Mouse (Mus musculus) c-Kit-negative CD71-positive TER-119-positive erythroid progenitor cells, embryonic 14.5 days (primary cell): Measurements from ENCODE around the gene Cenpn.

Experiments used
- DNase-seq: peaks from one replicate; pipeline ENCODE4 v3.0.0-alpha.2; 2013; ENCODE audit warnings: low read depth, low spot score

The Cenpn gene

DNA sequence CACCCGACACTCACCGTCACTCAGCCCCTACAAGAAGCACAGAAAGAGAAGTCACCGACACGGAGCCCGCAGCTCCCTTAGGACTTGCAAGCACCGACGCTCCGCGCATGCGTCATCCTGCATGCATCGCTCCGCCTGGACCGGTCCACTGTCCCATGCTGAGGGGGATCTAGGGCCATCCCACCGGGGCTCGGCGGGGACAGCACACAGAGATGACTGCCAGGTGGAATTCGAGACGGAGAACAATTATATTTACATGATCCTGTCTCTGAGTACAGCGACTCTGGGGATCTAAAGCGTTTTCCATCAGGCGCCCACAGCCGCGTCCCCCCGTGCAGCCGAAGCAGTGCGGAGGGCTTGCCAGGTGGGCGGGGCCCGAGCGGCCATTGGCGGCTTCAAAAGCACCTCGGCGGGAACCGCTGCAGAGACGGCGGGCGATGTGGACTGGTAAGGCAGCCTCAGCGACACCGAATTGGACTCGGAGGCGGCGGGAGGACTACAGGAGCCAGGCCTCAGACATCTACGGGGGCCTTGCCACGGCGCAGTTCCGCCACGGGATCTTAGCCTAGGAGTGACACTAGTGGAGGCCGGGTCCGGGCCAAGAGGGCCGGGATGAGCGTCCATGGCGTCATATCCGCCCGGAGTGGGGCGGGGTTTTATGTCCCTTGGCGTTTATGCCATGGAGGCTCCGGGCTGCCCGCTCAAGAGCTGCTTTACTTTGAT, at the start of gene Cenpn, which contains the start of gene Cmc2:
Gene Cenpn (plus strand): TSS at position 394 of the 723 bp plus-strand sequence.
Gene Cmc2 (minus strand): TSS at position 119 of the 723 bp plus-strand sequence.
- DNase-seq: peak; percentile 95

DNA sequence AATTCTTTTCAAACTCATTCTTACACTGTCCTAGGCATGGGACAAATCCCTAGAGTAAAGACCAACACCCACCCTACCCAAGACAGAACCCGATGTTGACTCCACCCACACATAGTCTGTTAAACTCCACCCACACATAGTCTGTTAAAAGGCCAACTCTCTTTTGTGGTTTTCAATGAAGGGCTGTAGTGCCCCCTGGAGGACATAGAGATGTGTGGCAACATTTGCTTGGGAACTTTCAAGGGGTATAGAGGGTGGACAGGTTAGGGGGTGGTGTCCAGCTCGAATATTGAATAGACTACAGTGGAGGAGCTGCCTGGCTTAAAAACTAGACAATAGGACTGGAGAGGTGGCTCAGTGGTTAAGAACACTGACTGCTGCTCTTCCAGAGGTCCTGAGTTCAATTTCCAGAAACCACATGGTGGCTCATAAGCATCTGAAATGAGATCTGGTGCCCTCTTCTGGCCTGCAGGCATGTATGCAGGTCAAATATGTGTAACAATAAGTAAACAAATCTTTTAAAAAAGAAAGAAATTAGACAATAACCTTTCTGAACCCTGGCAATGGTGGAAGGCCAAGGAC, 48.7 kb upstream of the Cenpn start:
- no peak for DNase-seq

DNA sequence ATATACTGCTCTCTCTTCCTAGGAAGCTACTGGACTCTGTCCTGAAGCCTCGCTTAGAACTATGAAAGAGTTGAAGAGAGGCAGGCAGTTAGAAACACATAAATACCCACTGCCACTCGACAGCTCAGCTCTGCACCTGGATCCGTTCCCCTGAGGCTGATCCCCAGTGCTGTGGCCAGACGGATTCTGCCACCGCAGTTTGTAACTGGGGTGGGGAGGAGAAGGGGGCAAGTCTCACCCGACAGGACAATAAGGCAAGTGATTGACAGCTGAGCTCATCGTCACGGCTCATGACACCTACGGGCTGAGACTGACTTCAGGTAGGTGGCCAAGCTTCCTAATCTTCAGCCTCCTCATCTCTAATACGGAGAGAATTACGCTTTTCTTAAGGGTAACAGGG, 47.9 kb upstream of the Cenpn start:
- no peak for DNase-seq

DNA sequence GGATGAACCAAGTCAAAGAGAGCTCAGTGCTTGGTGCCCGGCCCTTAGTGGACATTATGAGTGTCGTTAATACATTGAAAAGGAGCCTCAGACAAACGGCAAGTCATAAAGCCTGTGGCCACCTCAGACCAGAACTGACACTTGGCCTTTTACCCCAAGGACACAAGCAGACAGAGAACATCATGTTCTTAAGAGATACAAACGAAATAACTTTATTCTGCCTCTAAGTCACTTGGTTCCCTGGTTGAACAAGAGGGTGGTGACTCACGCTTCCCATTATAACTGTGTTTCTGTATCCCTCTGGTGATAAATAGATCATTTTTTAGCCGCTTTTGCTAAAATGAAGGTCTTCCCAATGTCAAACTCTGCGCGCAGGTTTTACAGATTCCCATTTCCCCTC, 47.5 kb upstream of the Cenpn start:
- DNase-seq: no peak

DNA sequence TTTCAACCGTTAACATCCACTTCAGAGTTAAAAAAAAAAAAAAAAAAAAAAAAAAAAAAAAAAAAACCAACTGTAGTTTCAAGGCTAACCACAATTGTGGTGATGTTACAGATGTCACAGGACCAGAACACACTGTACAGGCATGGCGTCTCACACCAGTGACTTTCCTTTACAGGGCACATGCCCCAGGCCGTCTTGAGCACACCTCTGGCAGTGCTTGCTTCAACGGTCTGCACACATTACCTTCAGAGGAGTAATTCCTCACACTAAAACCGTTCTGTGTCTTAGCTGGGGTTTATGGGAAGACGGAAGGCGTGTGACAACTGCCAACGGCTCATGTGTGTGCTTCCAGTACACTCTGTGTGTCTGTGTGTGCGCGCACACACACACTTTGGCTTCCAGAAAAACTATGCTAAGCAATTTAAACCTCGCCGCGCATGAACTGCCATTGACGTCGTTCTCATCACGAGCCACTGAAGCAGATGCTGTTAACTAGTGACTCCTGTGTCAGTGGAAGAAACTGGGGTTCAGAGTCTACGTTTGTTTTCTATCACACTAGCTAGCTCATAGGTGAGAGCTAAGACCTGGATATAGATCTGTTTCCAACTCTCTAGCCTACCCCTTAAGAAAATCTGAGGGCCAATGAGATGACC, 45.6 kb upstream of the Cenpn start:
- no peak for DNase-seq

DNA sequence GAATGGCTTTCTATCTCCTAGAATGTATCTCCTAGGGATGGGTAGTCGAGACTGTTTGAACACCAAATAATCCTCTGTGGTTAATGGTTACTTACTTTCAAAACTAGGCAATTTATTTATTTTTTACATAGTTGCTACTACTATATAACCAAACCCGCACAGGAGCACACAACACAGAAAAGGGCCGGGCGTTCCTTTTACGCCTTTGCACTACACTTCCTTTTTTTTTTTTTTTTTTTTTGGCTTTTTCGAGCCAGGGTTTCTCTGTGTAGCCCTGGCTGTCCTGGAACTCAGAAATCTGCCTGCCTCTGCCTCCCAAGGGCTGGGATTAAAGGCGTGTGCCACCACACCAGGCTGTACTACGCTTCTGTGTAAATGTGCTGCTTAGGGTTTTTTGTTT, 40.1 kb upstream of the Cenpn start:
- no peak for DNase-seq

DNA sequence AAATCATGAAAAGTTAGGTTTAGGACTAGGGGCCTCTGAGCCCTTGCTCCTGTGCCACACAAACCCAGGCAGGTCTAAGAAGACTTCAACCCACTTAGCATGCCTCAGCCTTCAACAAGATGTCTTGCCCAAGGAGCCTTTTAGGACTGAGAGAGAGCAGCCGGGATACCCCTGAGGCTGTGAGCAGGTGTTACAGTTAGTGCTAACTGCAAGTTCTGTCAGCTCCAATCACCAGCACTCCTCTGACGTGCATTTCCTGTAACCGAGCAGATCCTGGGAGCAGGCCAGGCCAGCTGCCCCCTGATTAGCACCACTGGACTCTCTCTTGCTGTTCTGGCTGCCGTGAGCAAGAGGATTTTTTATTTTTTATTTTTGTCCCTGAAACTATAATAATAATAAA, 33.7 kb upstream of the Cenpn start:
- no peak for DNase-seq

DNA sequence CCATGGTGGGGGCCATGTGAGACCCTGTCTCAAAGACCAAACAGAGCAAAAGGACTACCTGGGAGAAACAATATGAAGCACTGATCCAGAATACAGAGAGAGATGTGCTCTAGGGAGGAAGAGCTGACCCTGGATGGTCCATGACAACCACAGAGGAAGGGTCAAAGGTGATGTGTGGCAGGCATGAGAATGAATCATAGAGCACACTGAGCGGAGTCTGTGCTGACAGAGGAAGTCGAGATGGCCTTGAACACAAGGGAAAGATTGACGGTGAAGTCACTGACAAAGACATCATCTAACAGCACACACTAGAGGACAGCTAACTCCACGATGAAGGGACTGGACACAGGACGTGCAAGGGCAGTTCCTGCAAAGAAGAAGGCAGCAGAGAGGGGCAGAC, 30.1 kb upstream of the Cenpn start:
- DNase-seq: no peak

DNA sequence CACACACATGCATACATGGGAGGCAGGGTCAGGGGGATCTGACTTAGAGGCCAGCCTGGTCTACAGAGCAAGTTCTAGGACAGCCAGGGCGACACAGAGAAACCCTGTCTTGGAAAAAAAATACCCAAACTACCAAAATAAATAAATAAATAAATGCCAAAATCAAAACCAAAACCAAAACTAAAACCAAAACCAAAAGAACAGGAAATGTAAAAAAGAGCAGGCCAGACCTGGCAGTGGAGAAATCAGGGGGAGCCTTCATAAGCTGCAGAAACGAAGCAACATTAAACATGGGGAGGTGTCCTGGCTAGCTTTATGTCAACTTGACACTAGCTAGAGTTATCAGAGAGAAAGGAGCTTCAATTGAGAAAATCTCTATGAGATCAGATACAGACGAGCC, 29.4 kb upstream of the Cenpn start:
- DNase-seq: no peak

DNA sequence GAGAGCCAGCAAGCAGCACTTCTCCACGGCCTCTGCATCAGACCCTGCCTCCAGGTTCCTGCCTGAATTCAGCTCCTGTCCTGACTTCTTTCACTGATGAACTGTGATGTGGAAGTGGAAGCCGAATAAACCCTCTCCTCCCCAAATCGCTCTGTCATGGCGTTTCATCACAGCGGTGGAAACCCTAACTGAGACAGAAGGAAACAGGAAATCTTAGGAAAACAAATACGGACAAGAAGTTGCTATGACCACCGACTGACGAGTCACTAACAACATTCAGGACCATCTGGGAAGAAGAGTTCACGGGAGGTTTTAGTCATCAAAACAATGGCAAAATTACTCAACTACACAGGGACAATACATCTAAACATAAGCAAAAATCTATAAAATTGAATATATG, 28.9 kb upstream of the Cenpn start:
- DNase-seq: no peak

DNA sequence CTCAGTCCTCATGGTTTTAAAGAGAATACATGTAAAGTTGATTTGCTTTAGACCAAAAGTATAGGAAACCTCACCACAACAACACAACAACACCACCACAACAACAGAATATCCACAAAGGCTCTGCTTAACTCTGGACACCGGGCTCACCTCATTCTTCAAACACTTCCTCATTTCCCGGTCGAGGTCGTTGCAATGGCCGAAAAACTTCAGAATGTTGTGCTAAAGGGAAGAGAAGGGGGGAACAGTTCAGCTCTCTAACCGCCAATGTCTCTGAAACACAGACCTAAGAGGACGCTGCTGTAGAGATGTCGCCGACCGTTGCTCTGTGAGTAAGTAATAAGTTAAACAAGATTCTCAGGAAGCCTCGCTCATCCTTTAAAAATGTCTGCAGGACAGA, 27.6 kb upstream of the Cenpn start:
- DNase-seq: no peak

DNA sequence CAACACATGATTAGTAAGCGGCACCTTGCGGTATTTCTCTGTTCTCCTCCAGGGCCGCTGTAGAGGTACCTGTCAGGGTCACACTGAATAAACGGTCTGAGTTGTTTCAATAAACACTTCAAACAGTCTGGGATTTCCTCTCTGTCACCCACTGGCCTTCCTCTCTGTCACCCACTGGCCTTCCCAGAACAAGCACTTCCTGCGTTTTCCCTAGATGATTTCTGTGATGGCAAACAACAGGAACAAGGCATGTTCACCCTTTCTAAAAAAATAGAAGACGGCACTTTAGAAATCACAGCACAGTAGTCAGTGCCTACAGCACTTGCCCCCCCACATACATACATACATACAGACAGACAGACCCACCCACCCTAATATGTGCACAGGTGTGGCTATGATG, 26.0 kb upstream of the Cenpn start:
- DNase-seq: no peak

DNA sequence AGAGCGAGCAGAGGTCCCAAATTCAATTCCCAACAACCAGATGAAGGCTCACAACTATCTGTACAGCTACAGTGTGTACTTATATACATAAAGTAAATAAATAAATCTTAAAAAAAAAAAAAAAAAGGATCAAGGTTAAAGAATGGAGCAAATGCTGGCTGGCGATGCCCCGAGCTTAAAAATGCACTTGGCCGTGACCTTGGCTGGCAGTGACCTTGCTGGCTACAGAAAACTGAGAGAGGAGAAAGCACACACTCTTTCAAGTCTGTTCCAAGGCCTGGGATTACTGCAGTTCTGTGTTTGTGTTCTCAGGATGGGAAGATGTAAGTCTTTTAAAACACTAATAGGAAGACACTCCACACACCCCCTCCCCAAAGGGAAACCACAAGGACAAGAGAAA, 16.8 kb upstream of the Cenpn start:
- no peak for DNase-seq

DNA sequence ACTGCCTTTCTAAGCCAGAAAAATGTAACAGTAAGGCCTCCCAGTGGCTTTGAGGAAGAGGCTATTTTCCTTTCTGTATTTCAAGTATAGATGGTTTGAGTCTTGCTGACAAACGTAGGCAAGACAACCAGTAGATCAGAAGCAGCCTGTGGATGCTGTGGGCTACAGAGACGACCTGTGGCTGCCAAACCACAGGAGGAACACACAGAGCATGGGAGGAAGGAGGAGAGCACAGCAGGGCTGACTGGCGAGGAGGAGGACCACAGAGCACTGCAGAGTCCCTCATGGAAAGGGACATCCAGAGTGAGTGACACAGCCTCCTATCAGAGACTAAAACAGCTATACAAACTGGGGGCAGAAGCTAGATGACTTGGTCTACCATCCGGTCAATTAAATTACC, 16.3 kb upstream of the Cenpn start:
- DNase-seq: no peak

DNA sequence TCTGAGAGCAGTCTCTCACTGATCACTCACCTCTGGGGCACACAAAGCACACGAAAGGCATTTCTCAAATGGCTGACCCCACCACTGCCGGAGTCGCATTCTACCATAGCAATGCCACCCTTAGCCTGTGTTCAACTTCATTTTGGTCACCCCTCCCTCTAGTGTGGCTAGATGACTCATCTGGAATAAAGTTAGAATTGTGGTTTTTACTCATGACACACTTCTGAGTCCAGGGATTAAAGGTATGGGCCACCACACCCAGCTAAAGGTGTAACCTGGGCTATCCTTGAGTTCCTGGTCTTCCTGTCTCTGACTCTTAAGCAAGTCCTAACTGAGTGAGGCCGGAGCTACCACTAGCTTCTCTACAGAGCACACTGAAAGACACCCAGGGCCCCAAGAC, 15.7 kb upstream of the Cenpn start:
- DNase-seq: no peak

DNA sequence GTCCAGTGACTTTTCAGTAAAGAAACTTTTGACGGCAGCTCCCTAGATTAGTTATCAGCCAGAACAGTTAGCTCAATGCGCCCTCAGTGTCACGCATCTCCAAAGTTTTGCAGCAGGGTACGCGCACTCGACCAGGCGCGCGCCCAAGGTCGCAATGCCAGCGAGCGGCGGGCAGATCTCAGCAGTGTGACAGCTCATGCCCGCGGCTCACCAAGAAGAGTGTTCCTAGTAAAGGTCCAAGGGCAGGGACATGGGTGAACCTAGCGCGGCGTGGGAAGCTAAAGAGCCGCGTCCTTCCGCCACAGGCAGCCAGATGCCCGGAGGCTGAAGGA, 559 bp upstream of the Cenpn start:
- no peak for DNase-seq

DNA sequence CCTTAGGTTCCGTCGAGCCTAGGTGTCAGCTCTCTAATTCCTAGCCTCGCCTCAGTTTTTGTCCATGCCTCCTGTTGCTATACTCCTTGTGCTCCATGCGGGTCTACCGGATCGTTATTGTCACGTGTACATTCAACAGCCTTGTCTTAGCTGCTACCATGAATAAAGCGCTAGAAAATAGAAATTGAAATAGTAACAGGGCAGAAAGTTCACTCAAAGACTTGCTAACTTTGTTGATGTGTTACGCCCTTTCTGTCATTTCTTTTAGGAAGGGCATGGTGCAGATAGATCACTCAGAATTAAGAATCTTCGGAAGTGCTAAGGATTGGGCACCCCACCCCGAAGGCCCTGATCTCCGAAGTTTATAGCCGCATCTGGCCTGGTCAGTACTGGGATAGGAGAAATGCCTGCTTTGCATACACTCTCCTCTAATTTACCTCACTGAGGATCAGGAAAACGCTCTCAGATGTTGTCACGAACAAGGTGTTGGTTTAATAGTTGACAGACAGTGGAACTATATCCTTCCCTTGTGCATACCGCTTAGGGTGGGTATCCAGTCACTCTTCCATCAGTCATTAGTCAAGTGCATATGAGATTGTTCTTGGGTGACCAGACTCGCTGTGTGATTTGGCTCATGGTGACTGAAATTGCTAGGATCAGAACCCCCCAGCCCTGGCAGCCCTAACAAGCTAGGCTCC, 679 bp downstream of the Cenpn start:
- DNase-seq: no peak

DNA sequence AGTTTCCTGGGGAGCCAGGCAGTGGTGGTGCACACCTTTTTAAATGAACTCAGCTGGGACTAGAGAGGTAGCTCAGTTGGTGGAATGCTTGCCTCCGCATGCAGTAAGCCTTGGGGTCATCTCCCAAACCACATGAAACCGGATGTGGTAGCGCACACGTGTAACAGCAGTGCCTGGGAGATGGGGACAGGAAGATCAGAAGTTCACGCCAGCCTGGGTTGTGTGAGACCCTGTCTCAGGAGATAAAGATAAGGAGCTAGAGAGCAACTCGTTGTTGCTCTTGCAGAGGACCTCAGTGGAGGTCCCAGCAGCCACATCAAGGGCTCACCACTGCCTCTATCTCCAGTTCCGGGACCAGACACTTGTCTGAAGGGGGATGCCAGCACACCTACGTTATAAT, 2.0 kb downstream of the Cenpn start:
- DNase-seq: no peak

DNA sequence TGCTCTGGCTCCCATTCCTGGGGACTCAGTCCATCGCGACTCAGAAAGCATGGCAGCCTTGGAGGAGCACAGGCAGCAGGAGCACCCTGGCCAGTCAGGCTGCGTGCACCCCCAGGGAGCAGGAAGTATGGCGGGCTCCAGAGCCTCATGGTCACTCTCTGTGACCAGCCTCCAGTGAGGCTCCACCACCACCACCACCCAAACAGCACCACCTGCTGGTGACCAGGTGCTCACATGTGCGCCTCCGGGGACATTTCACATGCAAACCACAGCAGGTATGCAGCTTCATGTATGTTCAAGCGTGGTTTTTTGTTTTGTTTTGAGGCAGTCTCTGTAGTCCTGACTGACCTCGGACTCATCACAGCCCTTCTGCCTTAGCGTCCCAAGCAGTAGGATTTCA, 6.3 kb downstream of the Cenpn start:
- DNase-seq: no peak

DNA sequence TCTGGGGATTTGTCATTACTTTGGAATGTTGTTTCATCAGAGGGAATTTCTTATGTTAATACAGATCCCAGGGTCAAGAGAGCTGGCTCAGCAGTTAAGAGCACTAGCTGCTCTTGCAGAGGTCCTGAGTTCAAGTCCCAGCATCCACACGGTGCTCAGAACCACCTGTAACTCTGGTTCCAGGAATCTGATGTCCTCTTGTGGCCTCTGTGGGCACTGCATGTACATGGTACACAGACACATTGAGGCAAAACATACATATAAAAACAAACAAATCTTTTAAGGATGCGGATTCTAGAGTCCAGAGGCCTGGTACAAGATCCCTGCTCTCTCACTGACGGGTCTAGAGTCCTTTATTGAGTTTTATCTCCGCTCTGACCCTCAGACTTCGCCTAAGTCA, 7.1 kb downstream of the Cenpn start:
- no peak for DNase-seq

DNA sequence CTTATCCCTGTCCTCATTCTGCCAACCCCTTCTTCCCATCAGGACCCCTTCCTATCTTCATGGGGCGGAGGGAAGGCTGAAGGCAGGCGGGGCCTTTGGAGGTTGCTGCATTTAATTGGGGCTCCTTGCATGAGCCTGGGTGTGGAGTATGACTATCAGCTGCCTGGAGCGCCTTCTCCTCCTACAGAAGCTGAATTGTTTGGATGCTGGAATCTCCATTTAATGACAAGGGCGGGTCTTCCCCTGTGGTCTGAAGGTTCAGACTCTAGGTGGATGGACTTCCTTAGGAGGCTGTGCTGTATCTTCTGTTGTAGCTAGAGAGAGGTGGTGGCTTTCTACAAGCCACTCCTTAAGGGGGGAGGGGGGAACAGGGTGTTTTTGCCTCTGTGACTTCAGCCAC, 13.4 kb downstream of the Cenpn start:
- DNase-seq: no peak

DNA sequence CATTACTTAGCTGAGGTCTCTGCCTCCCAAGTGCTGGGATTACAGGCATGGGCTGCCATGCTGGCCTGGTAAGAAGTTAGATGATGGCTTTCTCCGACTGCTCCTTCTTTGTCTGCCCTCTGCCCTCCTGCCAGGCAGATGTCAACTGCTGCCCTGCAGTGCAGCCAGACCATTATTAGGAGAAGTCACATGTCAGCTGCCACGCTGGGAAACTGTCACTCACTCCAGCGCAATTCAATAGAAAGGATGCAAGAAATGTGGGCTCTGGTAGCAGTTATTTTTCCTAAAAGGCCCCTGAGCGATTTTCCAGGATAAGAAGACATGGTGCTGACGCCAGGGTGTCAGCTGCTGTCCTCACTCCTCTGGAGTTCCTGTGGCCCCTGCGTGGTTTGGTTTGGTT, 14.0 kb downstream of the Cenpn start:
- DNase-seq: no peak
